Mouse (Mus musculus) stomach, postnatal 0 days (tissue): ENCODE results near the gene Ggps1.

Source experiments
- CTCF ChIP-seq: IDR thresholded peaks from 2 replicates; pipeline ENCODE4 v1.5.1; 2016; ENCODE audit warnings: antibody characterized with exemption, low read depth, mild to moderate bottlenecking, moderate library complexity
- EP300 ChIP-seq: optimal IDR thresholded peaks from 2 replicates; pipeline ENCODE3; 2016; ENCODE audit warnings: antibody characterized with exemption

DNA sequence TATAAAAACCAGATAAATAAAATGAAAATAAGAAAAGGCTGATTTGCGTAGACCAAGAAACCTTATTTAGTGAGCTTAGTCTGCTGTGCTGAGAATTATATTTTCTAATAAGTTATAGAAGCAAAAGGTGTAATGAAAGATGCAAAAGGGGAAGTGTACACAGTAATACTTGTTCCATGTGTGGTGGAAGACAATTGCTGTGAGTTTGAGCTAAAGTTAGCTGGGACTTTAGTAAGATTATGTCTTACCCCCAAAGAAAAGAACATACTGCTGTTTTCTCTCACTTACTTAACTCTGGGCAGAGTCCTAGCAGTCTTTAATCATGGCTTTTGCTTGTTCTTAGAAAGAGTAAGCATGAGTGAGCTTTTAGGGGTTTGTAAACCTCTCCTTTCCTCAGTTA lies 11.1 kb upstream of the Ggps1 start:
- TF ChIP-seq CTCF (no peak), EP300 (no peak)
